Comparison of ENCODE assay signal across 9 mouse cellular contexts in genomic region chr5:113547949-113548700, GRCm38 (mm10). TPM values are rescaled to one million over a fixed set of nuclear protein-coding genes. Genes with fewer than 3 reads are reported as not detected.
A peak's percentile ranks its signal among the peaks of the same experiment; 100 is the strongest.
DNase-seq lines count a peak whose midpoint lies in the region; ATAC-seq lines count a peak whose summit lies in the region.
"Had no signal": no experiment of that assay in that cellular context is flagged by ENCODE, and none has a peak within 500 bp of the region (broad histone marks: within the 10 kb centered on the region; RNA-seq: fewer than 3 reads in every experiment).

No protein-coding gene starts in this region.

- peak; percentile 54 for DNase-seq in neural tube, embryonic 10.5 days (ENCODE audit: extremely low spot score, low spot score)
- peak; percentile 79 for DNase-seq in ZHBTc4 (ENCODE audit: low read depth, low spot score)
- peak; percentile 70 to 72 for DNase-seq in cerebellum, postnatal 36 days
- DNase-seq in heart, postnatal 10 days: peak; percentile 23 to 57
- DNase-seq in left cerebral cortex, postnatal 10 days (ENCODE audit: extremely low spot score in 1 of 2, low spot score in 2 of 2): peak; percentile 29 to 70
- peak; percentile 65 for DNase-seq in neural tube, embryonic 11.5 days (ENCODE audit: low spot score)

- no peak overlapping the region for H3K4me2 ChIP-seq in neural tube, embryonic 15.5 days
- no peak overlapping the region for H3K4me2 ChIP-seq in neural tube, embryonic 11.5 days (ENCODE audit: low read depth)
- H3K4me2 ChIP-seq: neural tube, embryonic 12.5 days had no signal

- 55% methylated on average over 14 of the region's 14 CpGs for WGBS in neural tube, embryonic 15.5 days
- WGBS in neural tube, embryonic 11.5 days: 58% methylated on average over 14 of the region's 14 CpGs

- H3K36me3 ChIP-seq in neural tube, embryonic 15.5 days: no peaks in the 10 kb centered on the region
- no peaks in the 10 kb centered on the region for H3K36me3 ChIP-seq in neural tube, embryonic 11.5 days (ENCODE audit: control insufficient read depth, insufficient read depth, low read length)
- H3K36me3 ChIP-seq: neural tube, embryonic 12.5 days had no signal

- H3K9me3 ChIP-seq in neural tube, embryonic 15.5 days (replicated peaks): no peaks in the 10 kb centered on the region
- H3K9me3 ChIP-seq in neural tube, embryonic 11.5 days (ENCODE audit: control insufficient read depth, low read length): no peaks in the 10 kb centered on the region
- H3K9me3 ChIP-seq: neural tube, embryonic 12.5 days had no signal

- peaks cover 38% of the 10 kb centered on the region for H3K4me1 ChIP-seq in neural tube, embryonic 15.5 days
- H3K4me1 ChIP-seq in neural tube, embryonic 11.5 days (ENCODE audit: control insufficient read depth, insufficient read depth, low read length): no peaks in the 10 kb centered on the region

- H3K27me3 ChIP-seq in neural tube, embryonic 15.5 days (replicated peaks): peaks cover 10% of the 10 kb centered on the region; the same call in 1 of the 2 replicates
- peaks cover 6% of the 10 kb centered on the region; the same call in 1 of the 2 replicates for H3K27me3 ChIP-seq in neural tube, embryonic 11.5 days (ENCODE audit: control insufficient read depth, insufficient read depth, low read length)

- no peak overlapping the region for H3K9ac ChIP-seq in neural tube, embryonic 15.5 days (replicated peaks)
- no peak overlapping the region for H3K9ac ChIP-seq in neural tube, embryonic 11.5 days (ENCODE audit: low read length)
- H3K9ac ChIP-seq: neural tube, embryonic 12.5 days had no signal

- no peak overlapping the region for H3K27ac ChIP-seq in neural tube, embryonic 15.5 days (replicated peaks)
- H3K27ac ChIP-seq in neural tube, embryonic 11.5 days (ENCODE audit: low read depth, low read length): no peak overlapping the region
- H3K27ac ChIP-seq: neural tube, embryonic 12.5 days had no signal

- no peak for ATAC-seq in neural tube, embryonic 15.5 days (ENCODE audit: low FRiP score)
- ATAC-seq in neural tube, embryonic 11.5 days (ENCODE audit: insufficient read depth, low FRiP score, low TSS enrichment): no peak
- no peak for ATAC-seq in megakaryocyte, adult 5-6 weeks (ENCODE audit: poor library complexity, severe bottlenecking)

- intact Hi-C loops in heart, postnatal 10 days (cut with DNase I): no loop called here
- intact Hi-C loops in left cerebral cortex, postnatal 10 days (cut with DNase I): loop anchor here (10.0 kb wide), 1 partner anchor 53 kb away; the partner anchor contains the start of gene Wscd2

- no peak overlapping the region for H3K4me3 ChIP-seq in neural tube, embryonic 15.5 days (replicated peaks)
- no peak overlapping the region for H3K4me3 ChIP-seq in neural tube, embryonic 11.5 days (ENCODE audit: low read depth, low read length)
- H3K4me3 ChIP-seq: neural tube, embryonic 12.5 days had no signal

RNA-seq across cellular contexts. Expression of gene Wscd2, which starts 58.0 kb away (rescaled TPM):
- 18.2 and 22.6 TPM in 2 replicates for polyA plus RNA-seq in neural tube, embryonic 15.5 days (2015; fragmentation: Nextera tagmentation; extraction: Ambion mirVana)
- under 1 TPM; 0.53 to 0.67 TPM for total RNA-seq in heart, postnatal 10 days (2021)
- total RNA-seq in left cerebral cortex, postnatal 10 days (2021): 10 to 100 TPM; 57.3 to 60.8 TPM
- 10.2 and 11.3 TPM in 2 replicates for polyA plus RNA-seq in neural tube, embryonic 11.5 days (2014; fragmentation: Nextera tagmentation; extraction: Ambion mirVana)
- total RNA-seq in megakaryocyte, adult 5-6 weeks (2015): 0.16 TPM in 1 of 2 replicates, not detected in the other
- total RNA-seq in megakaryocyte, adult 5-6 weeks (2017): 0.18 TPM in 1 of 2 replicates, not detected in the other

Comparison
In these comparisons a context has a peak if more than half of its experiments do, and no peak if none do; other contexts are left out.
1. RNA of gene Wscd2, which starts 58.0 kb away (total RNA-seq): 57.3 to 60.8 TPM in left cerebral cortex, postnatal 10 days; 0.53 to 0.67 TPM in heart, postnatal 10 days and 0.16 to 0.18 TPM in megakaryocyte, adult 5-6 weeks; every median in the first group is over 10 times any median in the second.
2. Peak in every context shown above with its lines, with median percentiles within 50 percentile points of each other: DNase-seq.